Mouse (Mus musculus): ENCODE results near the gene Auts2. TPM values are rescaled to one million over a fixed set of nuclear protein-coding genes. Genes with fewer than 3 reads are reported as not detected.
A peak's percentile ranks its signal among the peaks of the same experiment; 100 is the strongest.

The Auts2 gene
- total and polyA plus RNA-seq, 2 experiments from 2014 or later, result 6.8 to 12.1 TPM

GRCm38 (mm10) chr5:131548932-131549563 is 994.1 kb downstream of the Auts2 start:
- no peaks in the 10 kb centered on the region for H3K27me3 ChIP-seq (ENCODE audit: control insufficient read depth, insufficient read depth, low read length)
- H3K36me3 ChIP-seq (replicated peaks; ENCODE audit: control insufficient read depth, insufficient read depth, low read length), result no peaks in the 10 kb centered on the region
- no peak overlapping the region for H3K9ac ChIP-seq (replicated peaks; ENCODE audit: low read depth, low read length)
- TF ChIP-seq CTCF (IDR thresholded peaks at IDR 0.05; ENCODE audit: low read depth) (no peak), EP300 (IDR thresholded peaks at IDR 0.05; ENCODE audit: low read depth) (no peak)
- H3K27ac ChIP-seq (ENCODE audit: low read depth), result no peak overlapping the region
- WGBS, result 66% methylated on average over 17 of the region's 17 CpGs
- DNase-seq (ENCODE audit: low spot score) (no peak), ATAC-seq (ENCODE audit: insufficient read depth, low read depth) (no peak)
- H3K9me3 ChIP-seq (replicated peaks; ENCODE audit: control insufficient read depth, low read length), result no peaks in the 10 kb centered on the region
- no peak overlapping the region for H3K4me2 ChIP-seq (ENCODE audit: low read depth, low read length)
- H3K4me1 ChIP-seq (ENCODE audit: control insufficient read depth, insufficient read depth), result no peaks in the 10 kb centered on the region
- H3K4me3 ChIP-seq (ENCODE audit: low read depth, low read length), result no peak overlapping the region

DNA sequence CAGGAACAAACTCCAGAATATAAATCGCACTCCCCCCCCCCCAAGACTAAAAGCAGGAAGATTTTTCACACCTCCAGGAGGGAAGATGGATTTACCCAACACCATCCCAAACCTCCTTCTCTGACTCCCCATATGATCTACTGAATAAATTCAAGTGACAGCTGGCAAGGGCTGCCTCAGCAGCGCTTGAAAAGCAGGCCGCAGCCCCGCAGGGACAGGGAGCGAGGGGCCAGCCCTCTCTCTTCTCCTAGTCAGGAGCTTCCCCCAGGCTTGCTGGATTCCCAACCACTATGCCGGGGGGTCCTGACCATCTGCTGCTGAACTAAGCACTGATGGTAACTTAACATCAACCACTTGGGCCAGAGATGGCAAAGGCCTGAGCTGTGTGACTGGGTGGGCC is 995.2 kb downstream of the Auts2 start:
- H3K4me1 ChIP-seq (ENCODE audit: control insufficient read depth, insufficient read depth), result no peaks in the 10 kb centered on the region
- H3K27me3 ChIP-seq (ENCODE audit: control insufficient read depth, insufficient read depth, low read length), result no peaks in the 10 kb centered on the region
- H3K4me3 ChIP-seq (ENCODE audit: low read depth, low read length), result no peak overlapping the region
- 92% methylated on average over 6 of the region's 6 CpGs for WGBS
- ATAC-seq (ENCODE audit: insufficient read depth, low read depth) (no peak), DNase-seq (ENCODE audit: low spot score) (no peak)
- no peak overlapping the region for H3K4me2 ChIP-seq (ENCODE audit: low read depth, low read length)
- H3K27ac ChIP-seq (ENCODE audit: low read depth), result no peak overlapping the region
- no peak overlapping the region for H3K9ac ChIP-seq (replicated peaks; ENCODE audit: low read depth, low read length)
- no peaks in the 10 kb centered on the region for H3K9me3 ChIP-seq (replicated peaks; ENCODE audit: control insufficient read depth, low read length)
- no peak for TF ChIP-seq EP300 (IDR thresholded peaks at IDR 0.05; ENCODE audit: low read depth)
- no peak for TF ChIP-seq CTCF (IDR thresholded peaks at IDR 0.05; ENCODE audit: low read depth)
- H3K36me3 ChIP-seq (replicated peaks; ENCODE audit: control insufficient read depth, insufficient read depth, low read length), result no peaks in the 10 kb centered on the region

DNA sequence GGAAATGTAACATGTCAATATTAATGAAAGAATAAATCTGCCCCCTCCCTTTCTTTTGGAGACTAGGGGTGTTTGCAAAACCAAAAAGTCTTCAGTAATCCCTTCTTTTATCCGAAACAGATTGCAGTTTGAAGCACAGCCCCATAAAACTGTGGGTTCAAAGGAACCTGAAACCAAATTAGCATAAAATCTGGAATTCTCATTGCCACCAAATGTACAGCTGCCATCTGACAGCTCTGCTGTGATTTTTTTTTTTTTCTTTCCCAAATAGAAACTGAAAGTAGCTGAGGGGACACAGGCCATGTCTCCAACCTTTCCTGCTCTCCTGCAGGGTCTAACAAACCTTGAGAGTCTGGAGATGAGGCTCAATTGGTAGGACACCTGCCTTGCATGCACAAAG is 996.7 kb downstream of the Auts2 start:
- no peaks in the 10 kb centered on the region for H3K9me3 ChIP-seq (replicated peaks; ENCODE audit: control insufficient read depth, low read length)
- no peak overlapping the region for H3K27ac ChIP-seq (ENCODE audit: low read depth)
- no peak overlapping the region for H3K4me3 ChIP-seq (ENCODE audit: low read depth, low read length)
- ATAC-seq (ENCODE audit: insufficient read depth, low read depth) (no peak), DNase-seq (ENCODE audit: low spot score) (no peak)
- H3K4me2 ChIP-seq (ENCODE audit: low read depth, low read length), result no peak overlapping the region
- WGBS, result 81% methylated on average over 1 of the region's 1 CpGs
- H3K36me3 ChIP-seq (replicated peaks; ENCODE audit: control insufficient read depth, insufficient read depth, low read length), result no peaks in the 10 kb centered on the region
- no peak for TF ChIP-seq CTCF (IDR thresholded peaks at IDR 0.05; ENCODE audit: low read depth)
- no peak for TF ChIP-seq EP300 (IDR thresholded peaks at IDR 0.05; ENCODE audit: low read depth)
- no peaks in the 10 kb centered on the region for H3K27me3 ChIP-seq (ENCODE audit: control insufficient read depth, insufficient read depth, low read length)
- H3K9ac ChIP-seq (replicated peaks; ENCODE audit: low read depth, low read length), result no peak overlapping the region
- H3K4me1 ChIP-seq (ENCODE audit: control insufficient read depth, insufficient read depth), result no peaks in the 10 kb centered on the region

DNA sequence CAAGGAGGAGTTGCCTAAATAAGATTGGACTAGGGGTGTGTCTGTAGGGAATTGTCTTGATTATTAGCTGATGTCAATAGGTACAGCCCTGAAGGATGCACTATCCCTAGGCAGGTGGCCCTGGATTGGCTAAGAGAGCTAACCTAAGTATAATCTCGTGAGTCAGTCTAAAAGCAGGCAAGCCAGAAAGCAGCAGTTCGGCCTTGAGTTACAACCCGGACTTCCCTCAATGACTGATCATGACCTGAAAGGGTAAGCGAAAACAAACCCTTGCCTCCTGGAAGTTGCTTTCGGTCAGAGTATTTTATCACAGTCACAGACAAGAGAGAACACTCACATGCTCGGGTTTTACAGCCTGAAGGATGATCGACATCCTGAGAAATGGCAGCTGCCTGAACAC is 998.8 kb downstream of the Auts2 start:
- ATAC-seq (ENCODE audit: insufficient read depth, low read depth) (no peak), DNase-seq (ENCODE audit: low spot score) (no peak)
- Histone ChIP-seq H3K4me1 (ENCODE audit: control insufficient read depth, insufficient read depth) (no peaks in the 10 kb centered on the region), H3K4me2 (ENCODE audit: low read depth, low read length) (no peak overlapping the region), H3K27me3 (ENCODE audit: control insufficient read depth, insufficient read depth, low read length) (no peaks in the 10 kb centered on the region; the same call in 1 of the 2 replicates), H3K27ac (ENCODE audit: low read depth) (no peak overlapping the region), H3K9me3 (replicated peaks; ENCODE audit: control insufficient read depth, low read length) (no peaks in the 10 kb centered on the region), H3K9ac (replicated peaks; ENCODE audit: low read depth, low read length) (no peak overlapping the region), H3K4me3 (ENCODE audit: low read depth, low read length) (no peak overlapping the region), H3K36me3 (replicated peaks; ENCODE audit: control insufficient read depth, insufficient read depth, low read length) (no peaks in the 10 kb centered on the region)
- WGBS, result 82% methylated on average over 7 of the region's 7 CpGs
- no peak for TF ChIP-seq EP300 (IDR thresholded peaks at IDR 0.05; ENCODE audit: low read depth)
- no peak for TF ChIP-seq CTCF (IDR thresholded peaks at IDR 0.05; ENCODE audit: low read depth)

DNA sequence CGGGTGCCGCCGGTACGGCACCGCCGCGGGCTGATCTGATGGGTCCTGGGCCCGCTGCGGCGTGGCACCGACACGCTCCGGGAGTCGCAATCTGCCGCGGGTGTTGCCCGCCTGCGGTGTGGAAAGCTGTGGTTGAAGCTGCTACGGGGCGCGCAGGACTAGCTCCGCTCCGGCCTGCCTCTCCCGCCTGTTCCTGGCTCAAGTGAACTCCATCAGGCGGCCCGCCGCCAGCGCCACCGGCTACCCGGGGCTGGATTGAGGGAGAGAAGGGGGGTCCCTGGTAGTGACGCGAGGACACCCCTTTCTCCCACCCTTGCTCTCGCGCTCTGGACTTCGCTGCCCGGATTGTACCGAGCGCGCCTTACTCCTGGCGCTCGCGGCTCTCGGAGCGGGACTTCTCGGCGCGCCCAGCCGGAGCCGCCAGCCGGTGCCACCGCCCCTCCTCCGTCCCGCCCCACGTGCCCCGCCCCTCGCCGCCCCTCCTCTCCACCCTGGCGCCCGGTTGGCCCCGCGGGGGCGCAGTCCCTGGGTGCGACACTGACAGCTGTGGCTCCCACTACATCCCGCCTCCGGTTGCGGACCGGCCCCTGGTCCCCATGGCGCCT is 1004.7 kb downstream of the Auts2 start:
- Histone ChIP-seq H3K9ac (replicated peaks; ENCODE audit: low read depth, low read length) (peak overlapping the region; percentile 85), H3K4me3 (ENCODE audit: low read depth, low read length) (peak overlapping the region; percentile 73), H3K4me1 (ENCODE audit: control insufficient read depth, insufficient read depth) (peaks cover 18% of the 10 kb centered on the region), H3K27me3 (ENCODE audit: control insufficient read depth, insufficient read depth, low read length) (no peaks in the 10 kb centered on the region; the same call in 1 of the 2 replicates), H3K9me3 (replicated peaks; ENCODE audit: control insufficient read depth, low read length) (no peaks in the 10 kb centered on the region), H3K36me3 (replicated peaks; ENCODE audit: control insufficient read depth, insufficient read depth, low read length) (no peaks in the 10 kb centered on the region), H3K27ac (ENCODE audit: low read depth) (peak overlapping the region; percentile 93), H3K4me2 (ENCODE audit: low read depth, low read length) (peak overlapping the region; percentile 94)
- peak; percentile 84 for ATAC-seq (ENCODE audit: insufficient read depth, low read depth)
- DNase-seq (ENCODE audit: low spot score), result peak; percentile 68
- 0% methylated on average over 49 of the region's 68 CpGs for WGBS
- TF ChIP-seq EP300 (IDR thresholded peaks at IDR 0.05; ENCODE audit: low read depth) (no peak), CTCF (IDR thresholded peaks at IDR 0.05; ENCODE audit: low read depth) (peak; percentile 44)
